Mouse (Mus musculus) thymus, postnatal 0 days (tissue): Measurements from ENCODE around the gene S1pr4. TPM values are rescaled to one million over a fixed set of nuclear protein-coding genes. Genes with fewer than 3 reads are reported as not detected.

Experiments used
- microRNA-seq: library from miRNA; unstranded; fragments of <30 nt; microRNA quantifications from one replicate; pipeline ENCODE4, GENCODE M21; 2016; ENCODE audit warnings: borderline number of aligned reads
- polyA plus RNA-seq: library from polyadenylated mRNA; unstranded; fragments of >200 nt; fragmentation: Nextera tagmentation; extraction: Ambion mirVana; gene quantifications from 2 replicates; pipeline ENCODE4 v1.2.1, GENCODE M21; 2015

The S1pr4 gene
- polyA plus RNA-seq, 1 experiment from 2014 or later = 25.6 TPM

Small RNAs within 50 kb of the gene (microRNA-seq; reads per million reads assigned to microRNA genes)
- gene Gm25595 = not detected

Other genes with a start within 250 kb of the S1pr4 start
- 17.7 and 19.3 TPM in 2 replicates for gene Matk, start 247.2 kb downstream of the S1pr4 start, polyA plus RNA-seq
- gene Mrpl54, start 233.2 kb downstream of the S1pr4 start, polyA plus RNA-seq = 216 and 225 TPM in 2 replicates
- 34.8 and 38.7 TPM in 2 replicates for gene Apba3, start 233.2 kb downstream of the S1pr4 start, polyA plus RNA-seq
- 7.8 and 9.3 TPM in 2 replicates for gene Tjp3, start 208.6 kb downstream of the S1pr4 start, polyA plus RNA-seq
- 36.9 and 38.6 TPM in 2 replicates for gene Pip5k1c, start 207.2 kb downstream of the S1pr4 start, polyA plus RNA-seq
- 41.3 and 45.8 TPM in 2 replicates for gene Cactin, start 179.0 kb downstream of the S1pr4 start, polyA plus RNA-seq
- 97.5 and 103 TPM in 2 replicates for gene Tbxa2r, start 171.4 kb downstream of the S1pr4 start, polyA plus RNA-seq
- gene Gipc3, start 156.9 kb downstream of the S1pr4 start, polyA plus RNA-seq = 0.14 and 0.16 TPM in 2 replicates
- gene Hmg20b, start 149.7 kb downstream of the S1pr4 start, polyA plus RNA-seq = 88.5 and 100 TPM in 2 replicates
- gene Mfsd12, start 142.6 kb downstream of the S1pr4 start, polyA plus RNA-seq = 36.3 and 38.1 TPM in 2 replicates
- gene 4930404N11Rik, start 134.3 kb downstream of the S1pr4 start, polyA plus RNA-seq = 1.7 and 3.0 TPM in 2 replicates
- gene Fzr1, start 121.6 kb downstream of the S1pr4 start, polyA plus RNA-seq = 87.1 and 96.9 TPM in 2 replicates
- gene Dohh, start 115.7 kb downstream of the S1pr4 start, polyA plus RNA-seq = 71.3 and 78.7 TPM in 2 replicates
- 2.3 TPM in 2 replicates for gene Gm48551, start 115.7 kb downstream of the S1pr4 start, polyA plus RNA-seq
- 0.72 and 1.5 TPM in 2 replicates for gene Gm48552, start 111.1 kb downstream of the S1pr4 start, polyA plus RNA-seq
- 12.5 and 14.0 TPM in 2 replicates for gene Smim24, start 107.1 kb downstream of the S1pr4 start, polyA plus RNA-seq
- 21.5 and 21.9 TPM in 2 replicates for gene Nfic, start 44.5 kb downstream of the S1pr4 start, polyA plus RNA-seq
- 0.04 and 0.25 TPM in 2 replicates for gene Celf5, start 17.4 kb downstream of the S1pr4 start, polyA plus RNA-seq
- gene Ncln, start 3.7 kb downstream of the S1pr4 start, polyA plus RNA-seq = 39.4 and 45.5 TPM in 2 replicates
- gene Gna15, start 24.1 kb upstream of the S1pr4 start, polyA plus RNA-seq = 3.5 TPM in 2 replicates
- 28.5 and 30.0 TPM in 2 replicates for gene Gna11, start 45.1 kb upstream of the S1pr4 start, polyA plus RNA-seq
- 683 and 740 TPM in 2 replicates for gene Aes, start 59.4 kb upstream of the S1pr4 start, polyA plus RNA-seq
- gene Tle2, start 74.4 kb upstream of the S1pr4 start, polyA plus RNA-seq = 2.4 and 2.9 TPM in 2 replicates
- 3.7 and 4.8 TPM in 2 replicates for gene Tle6, start 100.9 kb upstream of the S1pr4 start, polyA plus RNA-seq
- 0.85 and 0.98 TPM in 2 replicates for gene BC025920, start 106.1 kb upstream of the S1pr4 start, polyA plus RNA-seq
- 26.7 and 31.3 TPM in 2 replicates for gene Sirt6, start 127.7 kb upstream of the S1pr4 start, polyA plus RNA-seq
- 2.2 and 2.3 TPM in 2 replicates for gene Ankrd24, start 128.4 kb upstream of the S1pr4 start, polyA plus RNA-seq
- 4.4 and 5.6 TPM in 2 replicates for gene Gm10778, start 148.9 kb upstream of the S1pr4 start, polyA plus RNA-seq
- 17.1 and 19.0 TPM in 2 replicates for gene Zfp433, start 204.7 kb upstream of the S1pr4 start, polyA plus RNA-seq